Mouse (Mus musculus) heart, postnatal 0 days (tissue): ENCODE results near the gene Homer3.

Source experiments
- CTCF ChIP-seq: IDR thresholded peaks from 2 replicates; pipeline ENCODE4 v1.5.1; 2016; ENCODE audit warnings: antibody characterized with exemption, control low read depth, low read depth
- EP300 ChIP-seq: IDR thresholded peaks from 2 replicates; pipeline ENCODE4 v1.6.1; 2016; ENCODE audit warnings: antibody characterized with exemption, low read depth

DNA sequence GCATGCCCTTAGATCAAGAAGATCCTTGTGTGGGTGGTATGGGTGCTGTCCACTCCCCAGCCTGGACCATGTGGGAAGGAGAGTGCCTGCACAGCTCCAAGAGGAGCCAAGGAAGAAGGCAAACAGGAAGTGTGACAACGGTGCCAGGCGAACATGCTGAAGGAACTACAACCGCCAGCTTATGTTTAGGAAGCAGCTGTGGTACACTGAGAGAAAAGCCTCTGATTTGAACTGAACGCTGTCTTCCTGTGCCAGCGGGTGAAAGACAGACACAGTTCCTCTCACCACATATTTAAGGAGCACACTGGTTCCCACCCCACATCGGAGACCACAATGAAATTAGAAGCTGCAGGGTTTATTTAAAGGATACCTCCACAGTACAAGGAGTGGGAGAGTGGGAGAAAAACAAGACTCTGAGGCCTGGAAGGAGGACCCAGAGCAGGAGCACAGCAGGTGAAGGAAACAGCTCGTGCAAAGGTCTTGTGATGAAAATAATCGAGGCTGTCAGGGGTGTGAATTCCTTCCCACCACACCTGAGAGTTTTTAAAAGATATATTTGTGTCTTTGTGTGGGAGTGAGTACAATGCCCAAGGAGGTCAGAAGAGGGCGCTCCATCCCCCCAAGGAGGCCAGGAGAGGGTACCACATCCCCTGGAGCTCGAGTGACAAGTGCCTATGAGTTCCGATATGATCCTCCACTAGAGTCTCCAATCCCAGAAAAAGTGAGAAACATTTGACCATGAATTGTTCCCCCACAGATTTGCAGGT lies 13.6 kb upstream of the Homer3 start:
- TF ChIP-seq CTCF: peak; percentile 43
- no peak for TF ChIP-seq EP300
